Mouse (Mus musculus): Measurements from ENCODE around the gene Bmf. TPM values are rescaled to one million over a fixed set of nuclear protein-coding genes. Genes with fewer than 3 reads are reported as not detected.

Bmf gene
- polyA plus RNA-seq, 1 experiment = 15.8 TPM

- no peak for DNase-seq (ENCODE audit: low read depth)
Observed at GRCm38 (mm10) chr2:118479550-118479909, 70.0 kb downstream of the Bmf start, which contains the start of gene Srp14. TSS of gene Srp14 (minus strand) at chr2:118479711.

GRCm38 (mm10) chr2:118478833-118479549 lies 70.5 kb downstream of the Bmf start:
- DNase-seq (ENCODE audit: low read depth) = no peak

Other genes with a start within 250 kb of the Bmf start
- 0.15 and 0.19 TPM in 2 replicates for gene Gpr176, start 176.3 kb downstream of the Bmf start, polyA plus RNA-seq (2012; rRNA removed)
- 12.6 and 12.7 TPM in 2 replicates for gene Eif2ak4, start 161.1 kb downstream of the Bmf start, polyA plus RNA-seq (2012; rRNA removed)
- gene Srp14, start 70.0 kb downstream of the Bmf start, polyA plus RNA-seq (2012; rRNA removed) = 86.6 and 111 TPM in 2 replicates
- 1.3 and 2.7 TPM in 2 replicates for gene Bub1b, start 48.5 kb upstream of the Bmf start, polyA plus RNA-seq (2012; rRNA removed)
- gene Pak6, start 113.6 kb upstream of the Bmf start, polyA plus RNA-seq (2012; rRNA removed) = 1.8 and 2.3 TPM in 2 replicates
- 0.01 and 0.18 TPM in 2 replicates for gene Ankrd63, start 154.3 kb upstream of the Bmf start, polyA plus RNA-seq (2012; rRNA removed)
- gene Plcb2, start 178.8 kb upstream of the Bmf start, polyA plus RNA-seq (2012; rRNA removed) = 1.6 and 2.1 TPM in 2 replicates
- gene Inafm2, start 196.1 kb upstream of the Bmf start, polyA plus RNA-seq (2012; rRNA removed) = 13.7 and 19.1 TPM in 2 replicates
- 9.7 and 14.1 TPM in 2 replicates for gene Ccdc9b, start 213.0 kb upstream of the Bmf start, polyA plus RNA-seq (2012; rRNA removed)
- 0.60 and 2.3 TPM in 2 replicates for gene Phgr1, start 223.1 kb upstream of the Bmf start, polyA plus RNA-seq (2012; rRNA removed)
- gene Disp2, start 230.0 kb upstream of the Bmf start, polyA plus RNA-seq (2012; rRNA removed) = 2.1 and 4.8 TPM in 2 replicates

Data from gonadal fat pad, adult 2 months (tissue).